Mouse (Mus musculus) myocyte (in vitro differentiated cells): Measurements from ENCODE around the gene B230219D22Rik.

Experiments used
- E2F4 ChIP-seq: IDR thresholded peaks from one replicate; pipeline ENCODE4 v1.6.1; 2011; ENCODE audit warnings: mild to moderate bottlenecking, control low read depth, moderate library complexity; ENCODE audit not compliant: insufficient read depth
- MYOD1 ChIP-seq, 3 experiments: IDR thresholded peaks; one replicate each; pipeline ENCODE4 v1.6.1; 2011; ENCODE audit warnings: control low read depth in 2 of 3, low read depth in 2 of 3, mild to moderate bottlenecking in 2 of 3, moderate library complexity in 1 of 3; ENCODE audit not compliant: insufficient read length in 2 of 3, control insufficient read depth in 1 of 3

GRCm38 (mm10) chr13:55693243-55693721 lies 358 bp downstream of the B230219D22Rik start:
- TF ChIP-seq MYOD1 (IDR thresholded peaks at IDR 0.05; ENCODE audit: control insufficient read depth in 1 of 3, insufficient read length in 2 of 3, low read depth in 2 of 3) (no peak), E2F4 (no peak)
